Mouse (Mus musculus) thymus, postnatal 10 days (tissue): ENCODE data around the gene Ppp1r26.
A peak's percentile ranks its signal among the peaks of the same experiment; 100 is the strongest.

Source experiments
- DNase-seq, 2 experiments: peaks; one replicate each; pipeline ENCODE4 v3.0.0; 2021; ENCODE audit warnings: low spot score in 2 of 2

The Ppp1r26 gene

DNA sequence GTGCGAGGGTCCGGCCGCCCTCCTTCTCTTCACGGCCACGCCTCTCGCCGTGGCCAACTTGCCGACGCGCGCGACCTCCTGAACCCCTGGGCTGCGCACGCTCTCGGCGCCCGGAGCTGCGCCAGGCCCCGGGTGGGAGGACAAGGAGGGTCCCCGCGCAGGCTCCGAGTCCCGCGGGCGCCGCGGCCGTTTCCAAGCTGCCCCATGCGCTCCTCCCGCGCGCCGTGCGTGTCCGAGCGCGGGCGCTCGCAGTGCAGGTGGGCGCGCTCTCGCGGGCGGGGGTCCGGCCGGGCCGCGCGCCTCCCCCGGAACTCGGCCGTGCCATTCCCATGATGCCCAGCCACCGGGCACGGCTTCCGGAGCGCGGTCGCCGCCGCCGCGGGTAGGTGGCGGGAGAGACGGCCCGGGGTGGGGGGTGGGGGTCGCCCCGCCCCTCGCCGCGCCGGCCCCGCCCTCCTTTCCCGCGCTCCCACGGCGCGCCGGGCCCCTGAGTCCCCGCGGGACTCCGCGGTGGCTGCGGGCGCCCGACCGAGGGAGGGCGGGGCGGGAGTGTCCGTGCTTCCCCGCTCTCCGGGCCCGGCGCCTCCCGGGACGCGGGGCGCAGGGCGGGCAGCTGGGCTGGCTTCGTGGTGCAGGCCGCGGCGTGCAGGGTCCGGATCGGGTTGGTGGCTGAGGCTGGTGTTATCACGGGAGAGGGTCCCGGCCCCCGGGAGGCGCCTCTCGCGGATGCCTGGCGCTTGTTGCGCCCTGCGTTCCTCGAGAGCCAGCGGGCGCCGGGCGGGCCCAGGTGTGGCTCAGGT is at the start of gene Ppp1r26:
Ppp1r26 (plus strand) TSS at position 286 of the 800 bp plus-strand sequence.
- no peak for DNase-seq

DNA sequence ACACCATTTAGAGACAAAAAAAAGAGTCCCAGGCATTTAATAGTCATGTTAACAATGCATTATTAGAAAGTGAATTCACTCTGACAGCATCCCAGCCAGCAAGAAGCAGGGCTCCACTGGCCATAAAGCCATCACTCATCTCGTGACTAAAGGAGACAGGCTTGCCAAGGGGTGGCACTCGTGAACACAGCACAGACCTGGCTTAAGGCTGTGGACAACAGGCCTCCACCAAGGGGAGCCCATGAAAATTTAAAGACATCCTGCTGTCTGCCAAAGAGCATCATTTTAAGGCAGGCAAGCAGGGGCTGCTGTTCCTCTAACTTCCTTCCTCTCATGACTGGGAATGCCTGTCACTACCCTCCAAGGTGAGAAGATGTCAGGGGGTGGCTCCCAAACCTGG is 49.7 kb upstream of the Ppp1r26 start:
- DNase-seq: no peak

GRCm38 (mm10) chr2:28397417-28398119 is 49.0 kb upstream of the Ppp1r26 start:
- no peak for DNase-seq

DNA sequence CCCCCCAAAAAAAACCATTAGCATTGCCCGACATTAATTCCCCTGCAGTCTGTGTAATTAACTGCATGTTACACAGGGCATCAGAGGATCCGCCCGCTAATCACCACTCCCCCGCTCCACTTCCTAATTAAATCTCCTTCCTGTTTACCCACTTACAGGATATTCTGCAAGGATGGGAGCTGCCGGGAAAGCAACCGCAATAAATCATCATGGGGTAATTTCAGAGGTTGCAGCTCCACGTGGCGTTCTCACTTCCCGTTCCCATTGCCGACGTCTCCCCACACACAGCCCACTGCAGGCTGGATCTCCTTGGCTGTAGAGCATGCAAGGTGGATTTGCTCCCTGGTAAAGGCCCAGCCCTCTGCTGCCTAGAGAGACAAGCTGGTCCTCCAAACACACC is 45.0 kb upstream of the Ppp1r26 start:
- DNase-seq: no peak

GRCm38 (mm10) chr2:28402128-28402527 is 44.5 kb upstream of the Ppp1r26 start:
- no peak for DNase-seq

- DNase-seq: no peak
Measured at GRCm38 (mm10) chr2:28407796-28408195, 38.8 kb upstream of the Ppp1r26 start.

DNA sequence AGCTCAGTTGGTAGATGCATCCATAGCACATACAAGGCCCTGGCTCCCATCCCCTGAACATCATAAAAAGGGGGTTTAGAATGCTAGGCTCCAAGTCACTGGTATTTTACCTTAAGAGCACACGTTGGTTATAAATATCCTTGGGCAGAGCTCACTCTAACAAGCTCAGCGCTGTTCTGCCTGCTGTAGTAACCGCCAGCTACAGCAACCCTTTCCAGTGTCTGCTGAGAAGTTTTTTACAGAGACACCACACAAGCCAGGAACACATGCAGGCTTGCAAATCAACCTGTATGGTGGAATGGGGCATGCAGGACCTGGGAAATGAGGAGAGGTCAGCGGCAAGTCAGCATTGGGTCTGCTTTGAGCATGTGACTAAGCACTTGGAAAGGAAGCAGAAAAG is 37.5 kb upstream of the Ppp1r26 start:
- DNase-seq: no peak

GRCm38 (mm10) chr2:28409566-28409965 is 37.0 kb upstream of the Ppp1r26 start:
- DNase-seq: no peak

- DNase-seq: no peak
Measured at GRCm38 (mm10) chr2:28412936-28413335, 33.7 kb upstream of the Ppp1r26 start.

DNA sequence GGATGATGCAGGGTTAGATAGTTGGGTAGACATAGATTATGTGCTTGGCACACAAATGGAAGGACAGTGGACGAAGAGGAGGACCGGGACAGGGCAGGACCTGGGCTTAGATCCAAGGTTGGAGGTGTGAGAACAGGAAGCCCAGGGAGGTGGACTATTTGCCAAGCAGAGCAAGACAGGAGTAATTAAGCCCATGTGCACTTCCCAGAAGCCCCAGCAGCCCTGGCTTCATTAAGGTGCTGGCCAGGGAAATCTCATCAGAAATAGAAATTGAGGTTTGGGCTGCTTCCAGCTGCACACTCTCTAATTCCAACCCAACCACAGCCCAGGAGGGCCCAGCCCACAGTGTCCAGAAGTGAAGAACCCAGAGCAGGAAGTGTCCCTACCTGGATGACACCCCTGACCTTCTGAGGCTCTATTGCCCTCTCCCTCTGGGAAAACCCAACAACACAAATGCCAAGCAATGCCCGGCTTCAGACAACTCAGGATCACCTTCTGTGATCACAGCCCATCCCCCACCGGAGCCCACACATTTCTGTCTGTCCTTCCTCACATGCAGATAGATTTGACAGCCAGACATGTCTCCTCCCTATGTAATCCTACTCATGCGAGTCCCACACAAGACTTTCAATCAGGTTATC is 32.4 kb upstream of the Ppp1r26 start:
- DNase-seq: no peak

DNA sequence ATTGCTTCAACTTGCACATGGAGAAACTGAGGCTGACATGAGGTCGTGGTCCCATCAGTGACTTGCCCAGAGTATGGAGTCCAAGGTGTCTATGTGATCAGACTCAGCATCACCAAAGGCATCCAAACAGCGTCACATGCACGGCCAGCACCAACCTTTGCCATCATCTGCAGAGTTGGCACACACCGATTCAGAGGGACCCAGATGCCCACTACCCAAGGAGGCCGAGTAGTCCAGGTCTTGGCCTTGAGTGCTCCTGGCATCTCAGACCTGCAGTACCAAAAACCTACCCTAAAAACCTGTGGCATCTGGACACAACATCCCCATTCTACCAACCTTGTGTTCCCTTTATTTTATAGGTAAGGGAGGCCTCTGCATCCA is 31.9 kb upstream of the Ppp1r26 start:
- DNase-seq: no peak

DNA sequence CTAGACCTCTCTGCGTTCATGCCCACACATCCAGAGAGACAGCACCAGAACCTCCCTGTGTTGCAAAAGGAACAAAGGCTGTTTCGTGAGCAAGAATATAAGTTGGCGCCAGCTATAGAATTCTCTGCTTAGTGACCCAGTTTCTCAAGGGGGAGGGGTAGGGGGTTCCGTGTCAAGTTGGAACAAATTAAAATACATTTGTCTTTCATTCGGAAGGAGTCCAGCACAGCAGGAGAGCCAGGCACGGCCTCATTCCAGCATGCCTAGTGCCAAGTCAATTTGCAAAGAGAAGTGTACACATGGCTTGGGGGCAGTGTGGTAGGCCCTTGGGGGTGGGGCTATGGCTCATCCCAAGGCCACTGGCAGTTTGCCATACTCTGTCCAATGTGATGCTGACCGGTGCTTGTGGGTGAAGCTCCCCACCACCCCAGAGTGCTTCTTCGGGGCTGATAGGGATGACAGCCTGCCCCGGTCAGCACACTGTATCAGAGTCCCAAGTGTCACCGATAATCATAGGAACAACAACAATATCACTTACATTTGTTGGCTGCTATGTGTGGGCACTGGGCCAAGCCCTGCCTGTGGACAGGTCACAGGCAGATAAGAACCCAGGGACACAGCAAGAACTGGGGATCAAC is 31.1 kb upstream of the Ppp1r26 start:
- no peak for DNase-seq

GRCm38 (mm10) chr2:28416511-28416910 is 30.1 kb upstream of the Ppp1r26 start:
- no peak for DNase-seq

DNA sequence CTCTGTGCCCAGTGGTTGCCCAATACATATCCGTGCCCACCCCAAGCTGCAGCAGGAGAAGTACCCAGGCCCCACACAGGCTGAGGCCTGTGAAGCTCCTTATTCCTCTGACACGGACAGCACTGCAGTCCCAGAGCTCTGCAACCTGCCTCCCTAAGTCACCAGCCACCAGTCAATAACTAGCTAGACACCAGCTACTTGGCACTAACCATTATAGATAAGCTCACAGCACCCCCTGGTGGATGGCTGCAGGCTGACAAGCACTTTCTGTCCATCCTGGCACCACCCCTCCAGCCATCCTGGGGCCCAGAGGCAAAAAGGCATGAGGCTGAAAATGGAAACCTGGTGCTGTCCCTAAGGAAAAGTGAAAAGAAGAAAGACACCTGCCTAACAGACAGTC is 28.6 kb upstream of the Ppp1r26 start:
- DNase-seq: peak; percentile 33 to 80

- peak in 1 of 2 experiments; percentile 62 for DNase-seq
Measured at GRCm38 (mm10) chr2:28419898-28420297, 26.7 kb upstream of the Ppp1r26 start.

DNA sequence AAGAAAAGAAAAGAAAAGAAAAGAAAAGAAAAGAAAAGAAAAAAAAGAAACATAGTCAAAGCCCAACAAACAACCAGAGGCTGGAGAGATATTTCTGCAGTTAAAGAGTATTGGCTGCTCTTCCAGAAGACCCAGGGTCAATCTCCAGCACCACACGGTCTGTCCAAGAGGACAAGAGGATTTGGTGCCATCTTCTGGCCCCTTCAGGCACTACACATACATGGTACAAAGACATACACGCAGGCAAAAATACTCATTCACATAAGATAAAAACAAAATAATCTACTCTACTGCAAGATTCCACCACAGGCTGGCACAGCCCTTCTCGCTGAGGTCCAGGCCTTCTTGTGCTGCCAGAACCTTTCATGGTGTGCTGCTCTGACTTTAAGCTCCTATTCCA is 23.4 kb upstream of the Ppp1r26 start:
- peak in 1 of 2 experiments; percentile 38 for DNase-seq

DNA sequence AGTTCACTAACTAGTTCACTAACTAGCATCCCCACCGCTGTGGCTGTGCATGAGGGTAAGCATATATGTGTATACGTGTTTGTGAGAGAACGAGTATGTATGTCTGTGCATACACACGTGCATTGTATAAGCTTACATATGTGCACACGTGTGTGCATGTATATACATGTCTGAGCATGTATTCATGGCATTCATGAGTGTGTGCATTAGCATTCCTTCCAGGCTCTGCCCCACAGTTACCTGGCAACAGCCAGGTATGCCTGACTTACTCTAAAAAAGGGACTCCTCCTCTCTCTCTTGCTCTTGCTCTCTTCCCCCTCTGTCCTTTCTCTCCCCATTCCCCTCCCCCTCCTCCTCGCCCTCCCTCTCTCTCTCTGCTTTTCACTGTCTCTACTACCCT is 19.4 kb upstream of the Ppp1r26 start:
- no peak for DNase-seq

GRCm38 (mm10) chr2:28430846-28431245 is 15.8 kb upstream of the Ppp1r26 start:
- DNase-seq: no peak

DNA sequence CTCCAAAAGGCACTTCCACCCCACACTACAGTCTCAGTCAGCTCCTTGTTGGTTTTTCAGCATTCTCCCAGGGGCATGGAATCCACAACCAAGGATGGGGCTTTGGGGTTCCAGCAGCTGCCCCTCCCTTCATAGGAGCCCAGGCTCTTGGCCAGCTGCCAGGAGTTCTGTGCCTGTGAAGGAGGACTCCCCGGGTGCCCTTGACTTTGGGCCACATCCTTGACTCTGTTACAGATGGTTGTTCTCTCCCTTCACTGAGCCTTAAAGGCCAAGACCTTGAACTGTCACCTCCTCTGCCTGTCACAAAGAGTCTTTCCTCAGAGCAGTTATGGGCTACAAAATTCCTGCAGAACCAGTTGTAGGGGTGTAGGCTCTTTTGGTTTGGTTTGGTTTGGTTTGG is 13.8 kb upstream of the Ppp1r26 start:
- no peak for DNase-seq

GRCm38 (mm10) chr2:28433512-28433911 is 13.1 kb upstream of the Ppp1r26 start:
- DNase-seq: no peak

DNA sequence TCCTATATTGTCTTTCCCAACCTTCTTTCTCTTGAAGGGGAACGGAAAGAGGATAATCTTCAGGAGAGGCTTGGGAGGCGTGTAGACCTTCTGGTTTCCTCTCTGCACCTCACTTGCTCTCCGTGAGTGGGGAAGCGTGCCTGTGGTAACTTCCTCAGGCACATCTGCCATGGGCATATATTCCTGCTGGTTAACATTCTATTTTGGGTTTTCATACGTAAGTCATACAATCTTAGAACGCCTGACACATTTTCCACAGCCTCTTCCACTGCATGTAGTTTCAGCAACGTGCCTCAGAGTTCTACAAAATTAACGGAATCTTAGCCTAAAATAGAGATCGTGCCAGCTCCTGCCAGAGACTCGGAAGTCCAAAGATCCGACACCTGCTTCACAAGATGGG is 11.2 kb upstream of the Ppp1r26 start:
- no peak for DNase-seq

DNA sequence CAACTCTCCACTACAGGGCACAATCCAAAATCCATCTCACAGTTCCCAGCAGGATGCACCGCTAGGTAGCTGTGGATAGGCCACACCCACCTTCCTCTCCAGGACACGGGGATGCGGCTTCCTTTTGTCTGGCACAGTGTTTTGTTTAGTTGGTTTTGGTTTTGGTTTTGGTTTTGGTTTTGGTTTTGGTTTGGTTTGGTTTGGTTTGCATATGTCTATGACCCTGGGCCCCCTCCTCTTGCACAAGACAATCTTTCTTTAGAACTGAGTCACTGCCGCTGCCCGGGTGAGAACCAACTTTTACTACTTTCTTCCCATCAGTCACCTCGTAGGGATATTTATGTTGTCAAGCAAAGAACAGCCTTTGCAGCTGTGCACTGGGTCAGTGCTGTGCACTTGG is 5.8 kb upstream of the Ppp1r26 start:
- no peak for DNase-seq
